Mouse (Mus musculus) heart, embryonic 14.5 days (tissue): ENCODE measurements around the gene Ccl27a. TPM values are rescaled to one million over a fixed set of nuclear protein-coding genes. Genes with fewer than 3 reads are reported as not detected.
"Not testable (repeated sequence)": the region's sequence is repeated elsewhere in the genome, so short reads cannot be mapped to it uniquely, and the experiment has no call there.

Experiments used
- ATAC-seq: fragments of 200-750 bp; cut with Nextera tagmentation; 2 replicates; pipeline ENCODE4 v1.8.0; 2017; ENCODE audit warnings: low read depth, moderate TSS enrichment; ENCODE audit not compliant: insufficient number of reproducible peaks, insufficient read depth, low FRiP score
- H3K27ac ChIP-seq, 2 experiments: fragments of 200-500 bp in 1 of 2; fragments of 300-500 bp in 1 of 2; sonication (generic) in 1 of 2; replicated peaks in 1 of 2; 2 replicates each; pipeline ENCODE4 v1.5.1; 2012 to 2014; ENCODE audit warnings: low read depth in 2 of 2, low read length in 2 of 2, control low read depth in 1 of 2, mild to moderate bottlenecking in 1 of 2, mixed read lengths in 1 of 2; ENCODE audit not compliant: control insufficient read depth in 1 of 2, insufficient read depth in 1 of 2
- H3K27me3 ChIP-seq: fragments of 300-500 bp; sonication (generic); 2 replicates; pipeline ENCODE4 v1.6.1; 2014; ENCODE audit warnings: mild to moderate bottlenecking, low read length, control low read depth; ENCODE audit not compliant: control insufficient read depth, insufficient read depth
- H3K36me3 ChIP-seq: fragments of 300-500 bp; sonication (generic); 2 replicates; pipeline ENCODE4 v1.6.1; 2014; ENCODE audit warnings: mild to moderate bottlenecking, control low read depth, low read length, mixed read lengths; ENCODE audit not compliant: control insufficient read depth, insufficient read depth
- H3K4me1 ChIP-seq, 2 experiments: fragments of 200-500 bp in 1 of 2; fragments of 300-500 bp in 1 of 2; sonication (generic) in 1 of 2; 2 replicates each; pipeline ENCODE4 v1.6.1; 2012 to 2014; ENCODE audit warnings: low read length in 2 of 2, control low read depth in 1 of 2, mixed read lengths in 1 of 2; ENCODE audit not compliant: control insufficient read depth in 2 of 2, insufficient read depth in 2 of 2
- H3K4me2 ChIP-seq: fragments of 300-500 bp; sonication (generic); 2 replicates; pipeline ENCODE4 v1.6.1; 2014; ENCODE audit warnings: mild to moderate bottlenecking, low read length
- H3K4me3 ChIP-seq, 2 experiments: fragments of 200-500 bp in 1 of 2; fragments of 300-500 bp in 1 of 2; sonication (generic) in 1 of 2; 2 replicates each; pipeline ENCODE4 v1.5.1; 2012 to 2014; ENCODE audit warnings: low read length in 2 of 2, mild to moderate bottlenecking in 2 of 2, control low read depth in 1 of 2, low read depth in 1 of 2, moderate library complexity in 1 of 2; ENCODE audit not compliant: control insufficient read depth in 1 of 2, insufficient read depth in 1 of 2
- H3K9ac ChIP-seq: fragments of 300-500 bp; sonication (generic); 2 replicates; pipeline ENCODE4 v1.6.1; 2014; ENCODE audit warnings: mild to moderate bottlenecking, low read length
- H3K9me3 ChIP-seq: fragments of 300-500 bp; sonication (generic); 2 replicates; pipeline ENCODE4 v1.6.1; 2016; ENCODE audit warnings: low read length, control low read depth; ENCODE audit not compliant: control insufficient read depth
- WGBS: fragments of 180-500 bp; shearing (Covaris S2); extraction: QIAGEN DNeasy Blood & Tissue Kit; methylation state at CpG from one replicate; pipeline ENCODE4 v1.1.7; 2014; 5-methylcytosine and 5-hydroxymethylcytosine counted together
- polyA plus RNA-seq: library from polyadenylated mRNA; unstranded; fragments of >200 nt; fragmentation: Nextera tagmentation; extraction: Ambion mirVana; gene quantifications from 2 replicates; pipeline ENCODE4 v1.2.1, GENCODE M21; 2014

The Ccl27a gene
- polyA plus RNA-seq, 1 experiment from 2014 or later = 55.5 TPM

DNA sequence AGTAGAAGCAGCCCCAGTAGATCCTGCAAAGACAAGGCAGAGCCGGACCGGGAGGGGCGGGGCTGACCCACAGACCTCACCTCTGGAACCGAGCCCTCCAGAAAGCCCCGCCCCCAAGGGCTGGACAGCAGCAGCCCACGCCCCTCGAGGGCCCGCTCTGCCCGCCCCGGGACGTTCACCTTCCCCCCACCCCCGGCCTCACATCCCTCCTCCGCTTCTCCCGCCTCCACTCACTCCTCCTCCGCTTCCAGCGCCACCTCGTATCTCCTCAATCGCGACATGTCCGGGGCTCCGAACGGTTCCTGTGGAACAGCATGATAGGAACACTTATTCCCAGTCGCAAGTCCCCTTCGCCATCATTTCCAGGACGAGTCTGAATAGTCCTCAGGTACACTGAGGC, 545 bp downstream of the Ccl27a start:
- H3K36me3 ChIP-seq, H3K27me3 ChIP-seq, H3K4me1 ChIP-seq, ATAC-seq, H3K9me3 ChIP-seq: not testable (repeated sequence)
- H3K9ac ChIP-seq = peak overlapping the region; percentile 55; the same call in 1 of the 2 replicates
- peak overlapping the region; percentile 52 for H3K4me2 ChIP-seq
- peak overlapping the region in 1 of 2 experiments; percentile 55; a peak in 2 of 4 replicates for H3K27ac ChIP-seq
- under 1% methylated on average over 17 of the region's 25 CpGs for WGBS
- H3K4me3 ChIP-seq = peak overlapping the region; percentile 39 to 44

DNA sequence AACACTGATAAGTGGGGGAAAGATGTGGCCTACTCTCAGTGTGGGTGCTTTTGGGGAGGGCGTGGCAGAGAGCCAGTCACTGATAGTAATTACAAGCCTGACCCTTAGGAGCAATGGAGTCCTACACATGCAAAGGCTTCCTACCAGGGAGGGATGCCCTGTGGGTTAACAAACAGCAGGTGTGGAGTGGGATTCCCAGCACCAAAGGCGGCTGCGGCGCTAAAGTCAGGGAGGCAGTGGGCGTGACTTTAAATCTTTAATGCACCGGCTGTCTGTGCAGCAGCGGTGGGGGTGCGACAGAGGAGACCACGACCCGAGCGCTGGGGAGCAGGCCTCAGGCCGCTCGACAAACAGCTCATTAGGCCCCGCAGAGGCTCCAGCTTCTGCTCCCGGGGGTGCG, 1.1 kb downstream of the Ccl27a start:
- H3K27ac ChIP-seq, H3K36me3 ChIP-seq, ATAC-seq, H3K4me1 ChIP-seq, H3K9me3 ChIP-seq, H3K27me3 ChIP-seq: not testable (repeated sequence)
- H3K4me2 ChIP-seq = peak overlapping the region; percentile 48
- peak overlapping the region; percentile 50; the same call in 1 of the 2 replicates for H3K9ac ChIP-seq
- whole genome bisulfite sequencing = 13% methylated on average over 6 of the region's 16 CpGs
- peak overlapping the region; percentile 23 to 38 for H3K4me3 ChIP-seq

DNA sequence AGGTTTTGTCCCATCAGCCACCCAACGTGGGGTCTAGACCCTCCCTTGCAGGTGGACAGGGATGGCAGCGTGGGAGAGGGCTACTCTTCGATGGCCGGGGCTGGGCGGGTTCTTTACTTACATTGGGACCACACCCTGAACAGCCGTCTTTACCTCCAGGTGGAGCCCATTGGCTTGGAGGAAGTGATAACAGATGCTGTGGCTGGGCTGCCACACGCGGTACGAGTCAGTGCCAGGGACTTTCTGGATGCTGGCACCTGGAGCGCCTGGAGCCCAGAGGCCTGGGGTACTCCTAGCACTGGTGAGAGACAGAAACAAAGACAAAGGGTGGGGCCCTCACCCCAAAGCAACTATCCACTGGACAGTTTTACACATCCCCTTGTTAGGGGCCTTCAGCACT, 6.7 kb downstream of the Ccl27a start:
- ATAC-seq, H3K4me1 ChIP-seq: not testable (repeated sequence)
- 86% methylated on average over 10 of the region's 10 CpGs for WGBS

DNA sequence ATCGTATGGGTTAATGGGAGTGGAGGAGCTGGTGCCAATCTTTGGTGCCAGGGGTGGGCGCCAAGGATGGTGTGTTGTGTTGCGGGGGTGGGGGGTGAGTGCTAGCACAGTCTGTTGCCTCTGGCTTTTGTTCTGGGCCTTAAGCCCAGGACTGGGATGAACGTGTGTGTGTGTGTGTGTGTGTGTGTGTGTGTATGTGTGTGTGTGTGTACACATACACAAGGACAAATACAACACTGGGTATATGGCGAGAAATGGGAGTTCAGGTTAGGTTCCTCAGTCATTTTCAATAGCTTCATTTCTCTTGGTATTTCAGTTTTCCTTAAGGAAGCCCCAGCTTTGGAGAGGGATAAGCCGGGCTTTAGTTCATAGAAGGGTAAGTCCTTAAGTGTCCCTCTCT, 10.9 kb downstream of the Ccl27a start:
- Histone ChIP-seq H3K27ac (peak overlapping the region in 1 of 2 experiments; percentile 84; a peak in 1 of 4 replicates), H3K4me1 (peaks cover 26 to 40% of the 10 kb centered on the region in 2 experiments), H3K36me3 (peaks cover 33% of the 10 kb centered on the region)
- not testable (repeated sequence) for H3K4me3 ChIP-seq, H3K9ac ChIP-seq, H3K27me3 ChIP-seq, H3K9me3 ChIP-seq, ATAC-seq, H3K4me2 ChIP-seq
- WGBS = 82% methylated on average over 5 of the region's 6 CpGs

More for the DNA sequence above, 6.7 kb downstream of the Ccl27a start:
- H3K4me2 ChIP-seq, H3K27me3 ChIP-seq, H3K9me3 ChIP-seq, H3K9ac ChIP-seq, H3K4me3 ChIP-seq, H3K27ac ChIP-seq: not testable (repeated sequence)
- H3K36me3 ChIP-seq = peaks cover 26% of the 10 kb centered on the region

DNA sequence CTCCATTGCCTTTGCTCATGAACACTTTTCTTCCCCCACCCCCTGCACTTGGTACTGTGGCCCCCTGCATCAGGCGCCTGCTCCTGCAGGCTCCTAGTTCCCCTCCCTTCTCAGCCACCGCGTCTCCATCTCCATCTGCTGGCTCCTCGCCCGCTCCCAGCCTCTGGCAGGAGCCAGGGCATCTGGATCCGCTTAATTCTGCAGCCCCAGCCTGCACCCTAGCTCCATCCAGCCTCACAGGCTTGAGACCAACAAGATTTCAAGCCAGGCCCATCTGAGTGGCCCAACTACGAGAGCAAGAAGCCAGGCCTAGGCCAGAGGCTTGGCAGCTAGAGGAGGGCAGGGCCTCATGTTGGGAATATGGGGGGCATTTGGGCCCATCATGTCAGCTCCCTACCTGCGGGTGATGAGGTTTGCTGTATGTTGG, 11.3 kb downstream of the Ccl27a start:
- H3K9me3 ChIP-seq, H3K27me3 ChIP-seq, ATAC-seq: not testable (repeated sequence)
- Histone ChIP-seq H3K9ac (peak overlapping the region; percentile 72), H3K4me2 (peak overlapping the region; percentile 79), H3K36me3 (peaks cover 33% of the 10 kb centered on the region), H3K4me1 (peaks cover 26 to 40% of the 10 kb centered on the region in 2 experiments), H3K27ac (peak overlapping the region; percentile 84 to 96), H3K4me3 (peak overlapping the region; percentile 7 to 49; a peak in 3 of 4 replicates)
- WGBS = 44% methylated on average over 8 of the region's 8 CpGs

DNA sequence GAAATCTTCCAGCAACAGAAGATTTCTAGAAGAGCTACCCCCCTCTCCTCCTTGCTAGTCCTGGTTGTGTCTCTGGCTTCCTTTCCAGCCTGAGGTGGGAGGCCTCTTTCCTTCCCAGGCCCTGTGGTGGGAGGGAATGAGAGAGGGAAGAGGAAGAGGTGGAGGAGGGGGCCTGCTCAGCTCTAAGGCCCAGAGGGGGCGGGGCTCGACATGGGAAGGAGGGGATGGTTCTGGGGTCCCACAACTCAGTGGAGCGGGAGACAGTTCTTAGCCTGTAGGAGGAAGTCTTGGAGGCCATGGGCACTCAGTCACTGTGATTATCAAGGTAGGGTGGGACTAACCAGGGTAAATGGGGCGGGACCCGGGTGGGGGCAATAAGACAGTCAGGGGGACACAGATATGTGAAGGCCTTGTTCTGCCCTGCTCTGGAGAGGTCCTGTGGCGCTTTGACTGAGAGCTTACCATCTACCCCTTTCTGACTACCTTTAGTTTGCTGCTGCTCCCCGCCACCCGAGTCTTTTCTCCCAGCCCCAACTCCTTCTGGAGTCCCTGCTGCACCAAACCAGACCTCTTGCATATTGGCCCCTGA, 11.9 kb downstream of the Ccl27a start:
- Histone ChIP-seq H3K9ac (peak overlapping the region; percentile 72), H3K27me3 (no peaks in the 10 kb centered on the region), H3K4me3 (peak overlapping the region; percentile 7 to 49; a peak in 3 of 4 replicates), H3K4me2 (peak overlapping the region; percentile 79), H3K27ac (peak overlapping the region; percentile 84 to 96), H3K9me3 (no peaks in the 10 kb centered on the region), H3K36me3 (peaks cover 35% of the 10 kb centered on the region), H3K4me1 (peaks cover 26 to 40% of the 10 kb centered on the region in 2 experiments)
- WGBS = 38% methylated on average over 8 of the region's 8 CpGs
- ATAC-seq = peak; percentile 46

DNA sequence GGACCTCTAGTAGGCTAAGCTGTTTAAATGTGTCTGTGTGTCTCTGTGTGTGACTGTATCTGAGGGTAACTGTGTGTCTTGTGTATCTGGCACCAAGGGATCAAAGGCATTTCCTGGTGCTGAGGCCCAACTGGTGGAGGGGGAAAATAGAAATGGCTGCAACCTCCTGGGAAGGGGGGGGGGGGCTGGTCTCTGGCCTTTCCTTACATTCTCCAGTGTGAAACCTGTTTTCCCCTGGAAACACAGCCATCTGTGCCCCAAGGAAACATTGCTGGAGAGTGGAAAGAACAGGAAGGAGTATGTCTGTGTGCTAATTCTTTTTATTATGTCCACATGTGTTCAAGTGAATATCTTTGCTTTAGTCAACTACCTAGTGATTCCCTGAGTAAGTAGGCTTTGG, 12.4 kb downstream of the Ccl27a start:
- Histone ChIP-seq H3K27ac (peak overlapping the region; percentile 84 to 96), H3K9me3 (no peaks in the 10 kb centered on the region), H3K36me3 (peaks cover 35% of the 10 kb centered on the region), H3K4me1 (peaks cover 26 to 41% of the 10 kb centered on the region in 2 experiments), H3K9ac (peak overlapping the region; percentile 72), H3K4me3 (peak overlapping the region; percentile 7 to 49; a peak in 3 of 4 replicates), H3K27me3 (no peaks in the 10 kb centered on the region), H3K4me2 (peak overlapping the region; percentile 79)
- no peak for ATAC-seq

DNA sequence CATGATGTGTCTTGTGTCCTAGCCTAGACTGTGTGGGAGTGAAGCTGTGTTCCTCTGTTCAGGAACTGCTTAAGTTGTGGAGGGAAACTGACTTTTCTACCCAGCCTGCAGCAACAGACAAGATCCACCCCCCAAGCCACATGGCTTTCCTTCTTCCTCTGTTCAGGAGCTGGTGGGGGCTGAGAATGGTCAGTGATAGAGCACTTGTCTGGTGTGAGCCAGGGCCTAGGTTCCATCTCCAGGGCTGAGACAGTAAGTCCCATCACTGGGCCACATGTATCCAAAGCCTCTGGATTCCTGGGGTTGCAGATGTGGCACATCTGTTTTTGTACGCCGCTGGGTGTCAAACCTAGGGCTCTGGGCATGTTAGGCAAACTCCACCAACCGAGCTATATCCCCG, 13.1 kb downstream of the Ccl27a start:
- no peak for ATAC-seq

More for the DNA sequence above, 13.1 kb downstream of the Ccl27a start:
- H3K36me3 ChIP-seq = peaks cover 29% of the 10 kb centered on the region
- H3K27ac ChIP-seq = peak overlapping the region; percentile 84 to 96
- peak overlapping the region; percentile 79 for H3K4me2 ChIP-seq
- H3K27me3 ChIP-seq = no peaks in the 10 kb centered on the region
- peak overlapping the region; percentile 49 to 62 for H3K4me3 ChIP-seq
- WGBS = 71% methylated on average over 4 of the region's 4 CpGs
- peaks cover 30 to 46% of the 10 kb centered on the region in 2 experiments for H3K4me1 ChIP-seq
- peak overlapping the region; percentile 72 for H3K9ac ChIP-seq
- H3K9me3 ChIP-seq = no peaks in the 10 kb centered on the region
